Mouse (Mus musculus) layer of hippocampus, adult 8-10 months (tissue): ENCODE data around the gene Ttc26. TPM values are rescaled to one million over a fixed set of nuclear protein-coding genes. Genes with fewer than 3 reads are reported as not detected.
"Not testable (repeated sequence)": the region's sequence is repeated elsewhere in the genome, so short reads cannot be mapped to it uniquely, and the experiment has no call there.

Source experiments
- DNase-seq, 2 experiments: peaks; one replicate each; pipeline ENCODE4 v3.0.0; 2022; ENCODE audit warnings: low spot score in 2 of 2
- total RNA-seq, 4 experiments: library from RNA; stranded (reverse); gene quantifications; 2 replicates each; pipeline ENCODE4 v1.2.4; 2022

Ttc26 gene
- total RNA-seq, 4 experiments from 2014 or later: 11.5 to 14.4 (median 13.5) TPM

DNA sequence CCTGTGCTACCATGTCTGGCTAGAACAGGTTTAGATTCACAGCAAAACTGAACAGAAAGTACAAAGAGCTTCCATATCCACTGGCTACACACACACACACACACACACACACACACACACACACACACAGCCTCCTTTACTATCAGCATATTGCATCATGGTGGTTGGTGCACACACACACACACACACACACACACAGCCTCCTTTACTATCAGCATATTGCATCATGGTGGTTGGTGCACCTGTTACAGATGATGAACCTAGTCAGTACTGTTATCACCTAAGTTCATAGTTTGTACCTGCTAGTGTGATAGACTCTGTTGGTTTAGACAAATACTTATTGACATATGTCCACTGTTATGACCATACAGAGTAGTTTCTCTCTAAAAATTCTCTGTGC, 75.2 kb downstream of the Ttc26 start:
- not testable (repeated sequence) for DNase-seq

DNA sequence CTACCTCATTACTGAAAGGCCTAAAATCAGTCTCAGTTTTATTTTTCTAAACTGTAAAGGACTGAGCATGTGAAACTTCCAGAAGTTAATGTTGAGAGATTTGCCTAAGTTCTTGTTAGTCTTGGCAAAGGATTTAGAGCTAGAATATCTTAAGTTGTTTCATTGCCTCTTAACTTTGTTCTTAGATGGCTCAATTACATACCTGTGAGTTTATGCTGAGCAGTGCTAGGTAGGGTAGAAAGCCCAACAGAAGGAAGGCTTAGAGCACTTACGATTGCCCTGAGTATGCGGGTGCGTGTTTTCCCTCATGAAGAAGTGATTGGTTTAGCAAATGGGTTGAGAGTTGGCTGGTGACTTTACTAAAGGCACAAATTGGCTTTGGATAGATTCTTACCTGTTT, 76.8 kb downstream of the Ttc26 start:
- no peak for DNase-seq

DNA sequence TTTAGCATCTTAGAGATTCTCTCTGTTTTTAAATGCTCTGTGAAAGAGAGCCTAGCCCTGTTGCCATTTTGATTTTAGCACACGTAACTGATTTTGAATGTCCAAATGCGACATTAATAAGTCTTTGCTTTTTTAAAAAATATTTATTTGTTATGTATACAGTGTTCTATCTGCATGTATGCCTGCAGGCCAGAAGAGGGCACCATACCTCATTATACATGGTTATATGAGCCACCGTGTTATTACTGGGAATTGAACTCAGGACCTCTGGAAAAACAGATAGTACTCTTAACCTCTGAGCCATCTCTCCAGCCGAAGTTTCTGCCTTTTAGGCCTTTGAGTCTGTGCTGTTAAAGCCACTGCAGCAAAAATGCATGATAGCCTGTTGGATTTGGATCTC, 88.3 kb downstream of the Ttc26 start:
- DNase-seq: no peak

Other genes with a start within 250 kb of the Ttc26 start
- gene D630045J12Rik, start 127.5 kb upstream of the Ttc26 start, total RNA-seq: 10 to 100 TPM; 30.8 to 38.5 (median 34.3) TPM
- gene Zc3hav1l, start 82.2 kb upstream of the Ttc26 start, total RNA-seq: 1 to 10 TPM; 3.8 to 5.4 (median 4.7) TPM
- 10 to 100 TPM in 2 of 4 experiments, 1 to 10 TPM in 2; 5.0 to 12.5 (median 7.5) TPM for gene Zc3hav1, start 26.9 kb upstream of the Ttc26 start, total RNA-seq
- 10 to 100 TPM; 49.4 to 59.6 (median 53.8) TPM for gene Ubn2, start 52.5 kb downstream of the Ttc26 start, total RNA-seq
- gene Fmc1, start 152.0 kb downstream of the Ttc26 start, total RNA-seq: 10 to 100 TPM; 41.7 to 64.3 (median 47.9) TPM
- gene Luc7l2, start 169.9 kb downstream of the Ttc26 start, total RNA-seq: 100 to 1,000 TPM; 185 to 230 (median 205) TPM